Mouse (Mus musculus) adipocyte (in vitro differentiated cells): Measurements from ENCODE around the gene Impg2.
A peak's percentile ranks its signal among the peaks of the same experiment; 100 is the strongest.

Experiments
- DNase-seq: peaks from one replicate; pipeline ENCODE4 v3.0.0-alpha.2; 2016; ENCODE audit warnings: low spot score

The Impg2 gene

GRCm38 (mm10) chr16:56204051-56204450, at the start of gene Impg2:
TSS of gene Impg2 (plus strand) at chr16:56204313.
- DNase-seq = no peak

- DNase-seq = peak; percentile 83
Observed at GRCm38 (mm10) chr16:56163466-56163865, 40.6 kb upstream of the Impg2 start.

- DNase-seq = no peak
Observed at GRCm38 (mm10) chr16:56170247-56170646, 33.9 kb upstream of the Impg2 start.

- DNase-seq = peak; percentile 7
Observed at GRCm38 (mm10) chr16:56175867-56176581, 28.1 kb upstream of the Impg2 start.

GRCm38 (mm10) chr16:56186863-56187262, 17.2 kb upstream of the Impg2 start:
- no peak for DNase-seq

GRCm38 (mm10) chr16:56188198-56188597, 15.9 kb upstream of the Impg2 start:
- no peak for DNase-seq

GRCm38 (mm10) chr16:56212740-56213139, 8.6 kb downstream of the Impg2 start:
- DNase-seq = no peak

- DNase-seq = no peak
Observed at GRCm38 (mm10) chr16:56227686-56228085, 23.6 kb downstream of the Impg2 start.

GRCm38 (mm10) chr16:56229455-56229854, 25.3 kb downstream of the Impg2 start:
- peak; percentile 7 for DNase-seq

GRCm38 (mm10) chr16:56231300-56231699, 27.2 kb downstream of the Impg2 start:
- DNase-seq = no peak

GRCm38 (mm10) chr16:56232736-56233135, 28.6 kb downstream of the Impg2 start:
- DNase-seq = no peak

- no peak for DNase-seq
Observed at GRCm38 (mm10) chr16:56246031-56246430, 41.9 kb downstream of the Impg2 start.

- DNase-seq = no peak
Observed at GRCm38 (mm10) chr16:56273917-56274316, 69.8 kb downstream of the Impg2 start.

- no peak for DNase-seq
Observed at GRCm38 (mm10) chr16:56279060-56279459, 74.9 kb downstream of the Impg2 start.

- no peak for DNase-seq
Observed at GRCm38 (mm10) chr16:56279752-56280151, 75.6 kb downstream of the Impg2 start.

- no peak for DNase-seq
Observed at GRCm38 (mm10) chr16:56281336-56281735, 77.2 kb downstream of the Impg2 start.

- DNase-seq = no peak
Observed at GRCm38 (mm10) chr16:56283330-56283729, 79.2 kb downstream of the Impg2 start.

- DNase-seq = no peak
Observed at GRCm38 (mm10) chr16:56283873-56284272, 79.8 kb downstream of the Impg2 start.

GRCm38 (mm10) chr16:56286076-56286475, 82.0 kb downstream of the Impg2 start:
- no peak for DNase-seq

GRCm38 (mm10) chr16:56286977-56287376, 82.9 kb downstream of the Impg2 start:
- DNase-seq = no peak

- peak; percentile 18 for DNase-seq
Observed at GRCm38 (mm10) chr16:56294887-56295286, 90.8 kb downstream of the Impg2 start.

GRCm38 (mm10) chr16:56295888-56296648, 92.0 kb downstream of the Impg2 start:
- peak; percentile 14 for DNase-seq

GRCm38 (mm10) chr16:56298248-56298647, 94.1 kb downstream of the Impg2 start:
- DNase-seq = no peak
